ENCODE assay signal across 9 mouse cellular contexts in genomic region chr8:104630574-104630973, GRCm38 (mm10). TPM values are rescaled to one million over a fixed set of nuclear protein-coding genes. Genes with fewer than 3 reads are reported as not detected.
A peak's percentile ranks its signal among the peaks of the same experiment; 100 is the strongest.
DNase-seq lines count a peak whose midpoint lies in the region; ATAC-seq and TF ChIP-seq lines count a peak whose summit lies in the region.
"Had no signal": no experiment of that assay in that cellular context is flagged by ENCODE, and none has a peak within 500 bp of the region (broad histone marks: within the 10 kb centered on the region; RNA-seq: fewer than 3 reads in every experiment).

No protein-coding gene starts in this region.

- WGBS in hindbrain, embryonic 13.5 days = 1% methylated on average over 36 of the region's 36 CpGs
- WGBS in liver, postnatal 0 days (ENCODE audit: insufficient replicate concordance) = 3% methylated on average over 36 of the region's 36 CpGs

- DNase-seq in adrenal gland, postnatal 10 days = peak; percentile 44
- no peak for DNase-seq in adrenal gland, postnatal 4 days (ENCODE audit: low spot score in 2 of 2)
- peak; percentile 32 for DNase-seq in liver, postnatal 0 days
- peak; percentile 39 for DNase-seq in retina, postnatal 1 day
- DNase-seq in cerebellum, adult 8-10 months = no peak

- TF ChIP-seq EP300 in liver, postnatal 0 days (IDR thresholded peaks at IDR 0.05; ENCODE audit: low read depth) = no peak

- no peak overlapping the region for H3K27ac ChIP-seq in embryonic fibroblast, embryonic 13.5 days (ENCODE audit: insufficient read depth, low read length)
- H3K27ac ChIP-seq in hindbrain, embryonic 13.5 days = no peak overlapping the region
- H3K27ac ChIP-seq in liver, postnatal 0 days (ENCODE audit: low read depth) = no peak overlapping the region

- peak overlapping the region; percentile 61 for H3K9ac ChIP-seq in hindbrain, embryonic 13.5 days
- H3K9ac ChIP-seq in liver, postnatal 0 days (replicated peaks) = 0 out of 2 replicates have a peak overlapping the region, but pooled peaks have one; percentile 2

- TF ChIP-seq CTCF in embryonic fibroblast, embryonic 13.5 days (IDR thresholded peaks at IDR 0.05; ENCODE audit: borderline replicate concordance, insufficient read depth, low read length) = no peak
- TF ChIP-seq CTCF in liver, postnatal 0 days (IDR thresholded peaks at IDR 0.05; ENCODE audit: low read depth) = no peak

- H3K27me3 ChIP-seq in hindbrain, embryonic 13.5 days = peaks cover 38% of the 10 kb centered on the region
- H3K27me3 ChIP-seq in liver, postnatal 0 days (ENCODE audit: insufficient read depth, low read length) = peaks cover 17% of the 10 kb centered on the region

- no peak for TF ChIP-seq POLR2A in embryonic fibroblast, embryonic 13.5 days (IDR thresholded peaks at IDR 0.05; ENCODE audit: low read depth, low read length)

- peak; percentile 12 for ATAC-seq in CD4-positive, CD25-positive, alpha-beta regulatory T cell, adult 4 months
- peak; percentile 33; the same call in 1 of the 2 replicates for ATAC-seq in hindbrain, embryonic 13.5 days (ENCODE audit: low FRiP score)
- 0 out of 2 replicates have a peak, but pooled peaks have one; percentile 12 for ATAC-seq in liver, postnatal 0 days

- H3K4me2 ChIP-seq in hindbrain, embryonic 13.5 days = peak overlapping the region; percentile 60
- H3K4me2 ChIP-seq in liver, postnatal 0 days (ENCODE audit: low read depth, low read length) = peak overlapping the region; percentile 42

- H3K36me3 ChIP-seq in hindbrain, embryonic 13.5 days = peaks cover 9% of the 10 kb centered on the region; the same call in 1 of the 2 replicates
- no peaks in the 10 kb centered on the region for H3K36me3 ChIP-seq in liver, postnatal 0 days (replicated peaks; ENCODE audit: insufficient read depth, low read length)

- H3K4me1 ChIP-seq in embryonic fibroblast, embryonic 13.5 days (ENCODE audit: control insufficient read depth, insufficient read depth, low read length) = peaks cover 11% of the 10 kb centered on the region
- peaks cover 18% of the 10 kb centered on the region for H3K4me1 ChIP-seq in hindbrain, embryonic 13.5 days (replicated peaks)
- H3K4me1 ChIP-seq in liver, postnatal 0 days (ENCODE audit: insufficient read depth) = peaks cover 4% of the 10 kb centered on the region

- H3K4me3 ChIP-seq in embryonic fibroblast, embryonic 13.5 days (ENCODE audit: insufficient read depth, low read length) = peak overlapping the region; percentile 58
- peak overlapping the region; percentile 38 for H3K4me3 ChIP-seq in hindbrain, embryonic 13.5 days
- H3K4me3 ChIP-seq in liver, postnatal 0 days (ENCODE audit: low read depth, low read length) = peak overlapping the region; percentile 15
- H3K4me3 ChIP-seq: erythroblast, embryonic 14.5 days had no signal

- H3K9me3 ChIP-seq in hindbrain, embryonic 13.5 days = no peaks in the 10 kb centered on the region
- H3K9me3 ChIP-seq in liver, postnatal 0 days (ENCODE audit: low read length) = no peaks in the 10 kb centered on the region

RNA-seq across cellular contexts. Expression of gene Rrad, which starts 0.6 kb away (rescaled TPM):
- 1 to 10 TPM; 5.6 to 9.1 TPM for total RNA-seq in adrenal gland, postnatal 10 days (2021)
- total RNA-seq in adrenal gland, postnatal 4 days (2021) = 1 to 10 TPM; 6.0 to 6.7 TPM
- 10 to 100 TPM; 12.1 to 12.8 TPM for polyA plus RNA-seq in CD4-positive, CD25-positive, alpha-beta regulatory T cell, adult 4 months (2017; shearing (Covaris generic))
- polyA plus RNA-seq in embryonic fibroblast, embryonic 13.5 days (2011; ENCODE audit: insufficient read length, low read depth, missing spikeins) = 4.9 and 7.2 TPM in 2 replicates
- 3.1 and 4.0 TPM in 2 replicates for polyA plus RNA-seq in hindbrain, embryonic 13.5 days (2015; fragmentation: Nextera tagmentation; extraction: Ambion mirVana)
- 0.49 and 0.63 TPM in 2 replicates for polyA plus RNA-seq in liver, postnatal 0 days (2015; fragmentation: Nextera tagmentation; extraction: Ambion mirVana)

RNA-seq across cellular contexts. Expression of gene Cdh16, which starts 6.4 kb away (rescaled TPM):
- under 1 TPM; 0.12 to 0.66 TPM for total RNA-seq in adrenal gland, postnatal 10 days (2021)
- total RNA-seq in adrenal gland, postnatal 4 days (2021) = 10 to 100 TPM in 1 of 2 experiments, 1 to 10 TPM in 1; 2.1 to 83.8 TPM
- not detected for polyA plus RNA-seq in CD4-positive, CD25-positive, alpha-beta regulatory T cell, adult 4 months (2017; shearing (Covaris generic))
- polyA plus RNA-seq in embryonic fibroblast, embryonic 13.5 days (2011; ENCODE audit: insufficient read length, low read depth, missing spikeins) = not detected in 2 replicates
- polyA plus RNA-seq in hindbrain, embryonic 13.5 days (2015; fragmentation: Nextera tagmentation; extraction: Ambion mirVana) = not detected in 2 replicates
- 0.06 and 0.44 TPM in 2 replicates for polyA plus RNA-seq in liver, postnatal 0 days (2015; fragmentation: Nextera tagmentation; extraction: Ambion mirVana)
- polyA plus RNA-seq: erythroblast, embryonic 14.5 days had no signal

RNA-seq across cellular contexts. Expression of gene Ciao2b, which starts 11.2 kb away (rescaled TPM):
- 10 to 100 TPM; 41.0 to 41.3 TPM for total RNA-seq in adrenal gland, postnatal 10 days (2021)
- 10 to 100 TPM; 32.4 to 36.2 TPM for total RNA-seq in adrenal gland, postnatal 4 days (2021)
- 100 to 1,000 TPM; 113 to 122 TPM for polyA plus RNA-seq in CD4-positive, CD25-positive, alpha-beta regulatory T cell, adult 4 months (2017; shearing (Covaris generic))
- 43.6 and 50.4 TPM in 2 replicates for polyA plus RNA-seq in embryonic fibroblast, embryonic 13.5 days (2011; ENCODE audit: insufficient read length, low read depth, missing spikeins)
- polyA plus RNA-seq in hindbrain, embryonic 13.5 days (2015; fragmentation: Nextera tagmentation; extraction: Ambion mirVana) = 131 and 134 TPM in 2 replicates
- 32.0 and 34.9 TPM in 2 replicates for polyA plus RNA-seq in liver, postnatal 0 days (2015; fragmentation: Nextera tagmentation; extraction: Ambion mirVana)

RNA-seq across cellular contexts. Expression of gene Pdp2, which starts 39.3 kb away (rescaled TPM):
- total RNA-seq in adrenal gland, postnatal 10 days (2021) = 10 to 100 TPM; 25.1 to 32.4 TPM
- total RNA-seq in adrenal gland, postnatal 4 days (2021) = 10 to 100 TPM; 17.0 to 17.6 TPM
- 10 to 100 TPM; 21.4 to 28.3 TPM for polyA plus RNA-seq in CD4-positive, CD25-positive, alpha-beta regulatory T cell, adult 4 months (2017; shearing (Covaris generic))
- polyA plus RNA-seq in embryonic fibroblast, embryonic 13.5 days (2011; ENCODE audit: insufficient read length, low read depth, missing spikeins) = 4.0 and 5.1 TPM in 2 replicates
- polyA plus RNA-seq in hindbrain, embryonic 13.5 days (2015; fragmentation: Nextera tagmentation; extraction: Ambion mirVana) = 16.7 and 17.6 TPM in 2 replicates
- 10.0 and 10.1 TPM in 2 replicates for polyA plus RNA-seq in liver, postnatal 0 days (2015; fragmentation: Nextera tagmentation; extraction: Ambion mirVana)

Comparison
In these comparisons a context has a peak if more than half of its experiments do, and no peak if none do; other contexts are left out.
1. DNase-seq: peak in adrenal gland, postnatal 10 days (single experiment), liver, postnatal 0 days (single experiment) and retina, postnatal 1 day (single experiment); none in adrenal gland, postnatal 4 days (0 of 2) and cerebellum, adult 8-10 months (single experiment).
2. Peak in every context shown above with its lines, with median percentiles within 50 percentile points of each other: ATAC-seq and H3K4me3 ChIP-seq.